Mouse (Mus musculus) lung, adult 2 months (tissue): Measurements from ENCODE around the gene Prkaca.

Experiments
- CTCF ChIP-seq: fragments of 200-500 bp; IDR thresholded peaks from 2 replicates; pipeline ENCODE4 v1.5.1; 2011; ENCODE audit warnings: mild to moderate bottlenecking, low read length, control low read depth; ENCODE audit not compliant: insufficient read depth
- POLR2A ChIP-seq: fragments of 200-500 bp; IDR thresholded peaks from 2 replicates; pipeline ENCODE4 v1.6.1; 2011; ENCODE audit warnings: low read depth, mild to moderate bottlenecking, control low read depth, low read length, borderline replicate concordance; ENCODE audit errors: extremely low read depth

DNA sequence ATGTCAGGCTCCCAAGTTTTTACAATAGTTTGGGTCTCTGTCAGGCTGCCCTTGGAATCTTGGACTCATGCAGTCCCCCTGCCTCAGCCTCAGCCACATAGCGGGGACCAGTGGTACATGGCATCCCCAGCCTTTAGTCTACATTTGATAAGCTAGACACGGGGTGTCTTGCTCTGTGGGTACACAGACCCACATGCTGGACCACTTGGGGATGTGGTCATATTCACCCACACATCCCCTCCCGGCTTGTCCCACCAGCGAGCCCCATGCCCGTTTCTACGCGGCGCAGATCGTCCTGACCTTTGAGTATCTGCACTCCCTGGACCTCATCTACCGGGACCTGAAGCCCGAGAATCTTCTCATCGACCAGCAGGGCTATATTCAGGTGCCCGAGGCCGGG, 17.4 kb downstream of the Prkaca start:
- TF ChIP-seq POLR2A: no peak
- TF ChIP-seq CTCF: no peak
